Mouse (Mus musculus) limb, embryonic 14.5 days (tissue): ENCODE measurements around the gene Mab21l3. TPM values are rescaled to one million over a fixed set of nuclear protein-coding genes. Genes with fewer than 3 reads are reported as not detected.
A peak's percentile ranks its signal among the peaks of the same experiment; 100 is the strongest.

Experiments
- ATAC-seq: fragments of 200-750 bp; cut with Nextera tagmentation; 2 replicates; pipeline ENCODE4 v1.8.0; 2017; ENCODE audit warnings: low read depth, moderate number of reproducible peaks, moderate TSS enrichment; ENCODE audit not compliant: low FRiP score
- DNase-seq: peaks from one replicate; pipeline ENCODE4 v3.0.0-alpha.2; 2015; ENCODE audit warnings: low spot score
- H3K27ac ChIP-seq: fragments of 300-500 bp; sonication (generic); replicated peaks from 2 replicates; pipeline ENCODE4 v1.5.1; 2014; ENCODE audit warnings: low read depth, mild to moderate bottlenecking, low read length, moderate library complexity, mixed read lengths
- H3K27me3 ChIP-seq: fragments of 300-500 bp; sonication (generic); 2 replicates; pipeline ENCODE4 v1.6.1; 2014; ENCODE audit warnings: low read length, mixed read lengths; ENCODE audit not compliant: control insufficient read depth, insufficient read depth
- H3K36me3 ChIP-seq: fragments of 300-500 bp; sonication (generic); 2 replicates; pipeline ENCODE4 v1.6.1; 2014; ENCODE audit warnings: mild to moderate bottlenecking, low read length, moderate library complexity, mixed read lengths; ENCODE audit not compliant: control insufficient read depth, insufficient read depth
- H3K4me1 ChIP-seq: fragments of 300-500 bp; sonication (generic); 2 replicates; pipeline ENCODE4 v1.6.1; 2014; ENCODE audit warnings: antibody characterized with exemption, low read length, mixed read lengths; ENCODE audit not compliant: control insufficient read depth, insufficient read depth
- H3K4me2 ChIP-seq: fragments of 300-500 bp; sonication (generic); replicated peaks from 2 replicates; pipeline ENCODE4 v1.6.1; 2014; ENCODE audit warnings: low read depth, mild to moderate bottlenecking, low read length, moderate library complexity; ENCODE audit not compliant: severe bottlenecking
- H3K4me3 ChIP-seq: fragments of 300-500 bp; sonication (generic); replicated peaks from 2 replicates; pipeline ENCODE4 v1.5.1; 2014; ENCODE audit warnings: low read length
- H3K9ac ChIP-seq: fragments of 300-500 bp; sonication (generic); 2 replicates; pipeline ENCODE4 v1.6.1; 2014; ENCODE audit warnings: mild to moderate bottlenecking, low read depth, low read length, moderate library complexity; ENCODE audit not compliant: severe bottlenecking
- H3K9me3 ChIP-seq: fragments of 300-500 bp; sonication (generic); 2 replicates; pipeline ENCODE4 v1.6.1; 2016; ENCODE audit warnings: low read length; ENCODE audit not compliant: control insufficient read depth
- POLR2A ChIP-seq: fragments of 200-500 bp; IDR thresholded peaks from 2 replicates; pipeline ENCODE4 v1.8.0; 2012; ENCODE audit warnings: inconsistent platforms, mild to moderate bottlenecking, moderate library complexity, borderline replicate concordance; ENCODE audit not compliant: insufficient read depth, insufficient read length; ENCODE audit errors: extremely low read depth
- WGBS: fragments of 180-500 bp; shearing (Covaris S2); extraction: QIAGEN DNeasy Blood & Tissue Kit; methylation state at CpG from one replicate; pipeline ENCODE4 v1.1.7; 2014; 5-methylcytosine and 5-hydroxymethylcytosine counted together
- polyA plus RNA-seq, 2 experiments: library from polyadenylated mRNA; depleted of rRNA in 1 of 2; stranded (reverse) in 1 of 2; unstranded in 1 of 2; fragments of >200 nt; fragmentation: Nextera tagmentation in 1 of 2; extraction: Ambion mirVana in 1 of 2; gene quantifications; 2 replicates each; pipeline versions ENCODE4 v1.2.1 to v1.2.3; 2012 to 2014

Mab21l3 gene
- polyA plus RNA-seq, 2 experiments: 1.5 to 2.9 TPM

DNA sequence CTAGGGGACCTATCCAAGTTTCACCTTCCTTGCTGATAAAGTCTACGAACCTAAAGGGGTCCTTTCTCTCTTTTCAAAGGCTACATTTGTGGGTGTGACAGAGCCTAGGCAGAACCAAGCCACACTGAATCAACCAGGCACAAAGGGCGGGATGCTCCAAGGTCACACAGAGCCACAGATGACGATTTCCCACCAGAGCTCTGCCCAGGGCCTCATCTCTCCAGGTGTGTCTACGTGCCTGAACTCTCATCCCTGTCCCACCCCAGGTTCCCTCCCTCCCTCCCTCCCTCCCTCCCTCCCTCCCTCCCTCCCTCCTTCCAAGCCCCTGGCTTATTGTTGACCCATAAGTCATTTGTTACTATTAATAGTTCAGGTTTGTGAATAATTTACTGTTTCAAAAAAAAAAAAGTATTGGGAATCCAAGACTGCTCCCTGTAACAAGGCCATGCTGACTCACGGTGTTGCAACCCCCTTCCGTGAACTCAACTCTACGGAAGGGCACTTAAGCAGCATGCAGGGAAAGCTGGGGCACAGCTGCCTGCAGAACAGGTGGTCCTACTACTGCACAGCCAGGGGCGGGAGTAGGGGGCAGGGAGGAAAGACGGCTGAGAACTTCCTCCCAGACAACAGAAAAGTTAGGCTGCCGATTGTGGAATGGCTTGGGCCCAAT, 17.4 kb downstream of the Mab21l3 start:
- no peak for TF ChIP-seq POLR2A
- Histone ChIP-seq H3K4me3 (no peak overlapping the region), H3K4me1 (peaks cover 16% of the 10 kb centered on the region), H3K9me3 (no peaks in the 10 kb centered on the region), H3K27me3 (no peaks in the 10 kb centered on the region), H3K36me3 (no peaks in the 10 kb centered on the region), H3K9ac (no peak overlapping the region), H3K4me2 (no peak overlapping the region), H3K27ac (no peak overlapping the region)
- DNase-seq: peak; percentile 66
- peak; percentile 80 for ATAC-seq
- 21% methylated on average over 10 of the region's 10 CpGs for WGBS

DNA sequence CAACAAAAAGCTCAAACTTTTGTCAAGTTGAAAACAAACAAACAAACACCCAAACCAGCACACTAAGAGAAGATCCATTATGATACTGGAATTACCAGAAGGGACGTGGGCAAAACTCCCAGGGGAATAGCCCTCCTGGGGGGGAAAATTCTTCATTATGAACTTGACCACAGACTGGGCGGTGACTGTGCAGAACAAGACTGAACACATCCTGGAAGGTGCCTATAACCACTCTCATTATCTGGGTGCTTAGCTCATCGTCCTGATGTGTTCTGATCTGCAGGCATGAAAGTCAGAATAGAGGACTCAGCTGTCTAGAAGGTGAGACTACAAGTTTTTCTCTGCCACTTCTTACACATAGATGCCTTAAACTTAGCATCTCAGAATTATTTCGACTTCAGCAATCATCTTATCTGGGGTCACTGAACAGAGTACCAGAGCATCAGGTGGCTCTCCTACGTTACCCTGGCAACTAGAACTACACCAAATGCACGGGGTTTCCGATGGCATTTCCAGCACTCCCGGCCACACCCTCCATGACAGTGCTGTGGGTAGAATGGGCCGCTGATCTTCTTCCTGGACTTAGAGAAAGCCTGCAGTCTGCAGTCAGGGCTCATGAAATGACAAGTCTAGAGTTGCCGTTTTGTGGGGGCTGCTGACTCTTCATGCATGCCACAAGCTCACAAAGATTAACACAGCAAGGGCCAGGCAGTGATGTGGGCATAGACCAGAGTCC, 18.7 kb downstream of the Mab21l3 start:
- no peak overlapping the region for H3K9ac ChIP-seq
- no peak for DNase-seq
- no peaks in the 10 kb centered on the region for H3K36me3 ChIP-seq
- no peak overlapping the region for H3K4me2 ChIP-seq
- H3K27me3 ChIP-seq: no peaks in the 10 kb centered on the region
- no peak for TF ChIP-seq POLR2A
- H3K4me1 ChIP-seq: peaks cover 7% of the 10 kb centered on the region
- ATAC-seq: no peak
- 75% methylated on average over 10 of the region's 10 CpGs for WGBS
- H3K4me3 ChIP-seq: no peak overlapping the region
- H3K27ac ChIP-seq: no peak overlapping the region
- H3K9me3 ChIP-seq: no peaks in the 10 kb centered on the region

DNA sequence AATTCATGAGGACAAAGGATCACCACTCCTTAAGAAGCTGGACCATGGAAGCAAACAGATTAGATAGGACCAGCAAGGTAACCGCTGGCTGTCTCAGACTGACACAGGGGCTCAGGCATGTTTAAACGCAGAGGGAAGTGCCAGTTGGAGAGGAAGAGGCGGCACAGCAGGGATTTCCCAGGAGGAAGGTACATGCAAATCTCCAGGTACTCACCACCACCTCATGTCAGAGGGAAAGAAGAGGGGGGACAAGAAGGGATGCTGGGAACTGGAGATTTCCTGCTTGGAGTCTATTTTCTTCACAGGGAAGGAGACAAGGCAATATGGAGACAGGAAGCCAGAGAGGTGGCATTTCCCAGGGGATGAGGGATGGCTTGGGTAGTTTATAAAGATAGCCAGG, 20.2 kb downstream of the Mab21l3 start:
- 42% methylated on average over 3 of the region's 3 CpGs for WGBS
- TF ChIP-seq POLR2A: no peak
- no peaks in the 10 kb centered on the region for H3K9me3 ChIP-seq
- no peaks in the 10 kb centered on the region for H3K27me3 ChIP-seq
- H3K27ac ChIP-seq: no peak overlapping the region
- no peak overlapping the region for H3K4me2 ChIP-seq
- ATAC-seq: no peak
- no peak overlapping the region for H3K4me3 ChIP-seq
- H3K36me3 ChIP-seq: no peaks in the 10 kb centered on the region
- H3K9ac ChIP-seq: no peak overlapping the region
- peaks cover 7% of the 10 kb centered on the region for H3K4me1 ChIP-seq
- DNase-seq: no peak

DNA sequence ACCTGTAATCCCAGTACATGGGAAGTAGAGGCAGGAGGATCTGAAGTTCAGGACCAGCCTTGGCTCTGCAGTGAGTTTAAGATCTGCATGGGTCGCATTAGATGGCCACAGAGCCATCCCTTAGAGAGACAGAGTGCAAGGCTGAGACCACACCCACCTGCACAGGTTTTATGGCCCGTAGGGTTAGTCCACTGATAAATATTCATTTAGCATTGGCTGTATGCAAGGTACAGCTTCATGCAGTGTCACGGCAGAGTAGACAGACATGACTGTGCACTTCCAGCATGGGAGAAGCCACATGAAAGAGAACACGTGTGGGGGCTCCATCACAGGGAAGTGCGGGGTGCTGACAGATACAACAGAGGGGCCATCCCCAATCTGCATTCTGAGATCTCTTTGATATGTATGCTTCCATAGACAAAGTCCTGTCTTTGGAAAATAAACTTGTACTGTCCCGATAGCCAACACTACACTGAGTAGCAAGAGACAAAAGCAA, 21.5 kb downstream of the Mab21l3 start:
- WGBS: 79% methylated on average over 6 of the region's 6 CpGs
- H3K9ac ChIP-seq: no peak overlapping the region
- TF ChIP-seq POLR2A: no peak
- DNase-seq (no peak), ATAC-seq (no peak)
- H3K9me3 ChIP-seq: no peaks in the 10 kb centered on the region
- no peak overlapping the region for H3K4me3 ChIP-seq
- no peaks in the 10 kb centered on the region for H3K27me3 ChIP-seq
- H3K27ac ChIP-seq: no peak overlapping the region
- no peaks in the 10 kb centered on the region for H3K36me3 ChIP-seq
- H3K4me2 ChIP-seq: no peak overlapping the region
- peaks cover 7% of the 10 kb centered on the region for H3K4me1 ChIP-seq

DNA sequence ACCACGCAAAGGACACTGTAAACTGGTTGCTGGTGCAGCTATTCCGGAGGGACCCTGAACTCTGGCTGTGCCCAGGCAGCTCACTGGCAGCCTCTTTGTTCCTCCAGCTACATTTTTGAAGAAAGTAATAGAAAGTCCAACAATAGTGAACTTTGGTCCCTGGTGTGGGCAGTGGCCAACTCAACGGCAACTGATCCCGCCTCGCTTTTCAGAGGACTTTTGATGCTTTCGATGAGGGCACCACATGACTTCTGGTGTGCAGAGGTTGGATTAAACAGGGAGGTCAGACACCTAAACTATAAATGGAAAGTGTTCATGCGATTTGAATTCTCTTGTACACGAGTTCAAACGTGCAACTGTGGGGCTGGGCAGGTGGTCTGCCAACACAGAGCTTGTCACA, 24.4 kb downstream of the Mab21l3 start:
- Histone ChIP-seq H3K4me1 (no peaks in the 10 kb centered on the region), H3K4me2 (no peak overlapping the region), H3K4me3 (no peak overlapping the region), H3K9ac (no peak overlapping the region), H3K36me3 (no peaks in the 10 kb centered on the region), H3K27me3 (no peaks in the 10 kb centered on the region), H3K27ac (no peak overlapping the region), H3K9me3 (no peaks in the 10 kb centered on the region)
- TF ChIP-seq POLR2A: no peak
- DNase-seq (no peak), ATAC-seq (no peak)
- WGBS: 91% methylated on average over 9 of the region's 9 CpGs
